Mouse (Mus musculus): Measurements from ENCODE around the gene Tnfrsf11a. TPM values are rescaled to one million over a fixed set of nuclear protein-coding genes. Genes with fewer than 3 reads are reported as not detected.
"Not testable (repeated sequence)": the region's sequence is repeated elsewhere in the genome, so short reads cannot be mapped to it uniquely, and the experiment has no call there.

The Tnfrsf11a gene
- polyA plus RNA-seq, 1 experiment from 2014 or later: 0.42 TPM

DNA sequence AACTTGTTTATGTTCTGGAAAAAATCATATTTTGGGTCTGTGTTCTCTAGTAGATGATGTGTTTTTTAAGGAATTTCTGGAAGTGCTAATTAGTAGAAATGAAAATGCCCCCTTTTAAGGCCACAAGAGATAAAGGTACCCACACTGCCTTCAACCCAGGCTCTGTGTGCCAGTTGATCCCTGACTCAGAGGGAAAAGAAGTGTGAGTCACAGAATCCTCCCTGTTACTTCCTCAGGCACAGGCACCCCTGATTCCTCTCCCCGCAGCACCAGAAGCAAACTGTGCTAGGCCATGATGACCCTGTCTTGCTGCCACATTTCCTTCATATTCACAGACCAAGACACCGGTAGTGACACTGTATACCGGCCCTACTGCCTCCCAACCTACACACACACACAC, 9.6 kb downstream of the Tnfrsf11a start:
- H3K36me3 ChIP-seq: no peaks in the 10 kb centered on the region
- ATAC-seq (replicated peaks; ENCODE audit: insufficient number of reproducible peaks, insufficient read depth, low FRiP score, low read depth): no peak
- H3K9me3 ChIP-seq (replicated peaks): no peaks in the 10 kb centered on the region
- H3K4me1 ChIP-seq (replicated peaks): peaks cover 3% of the 10 kb centered on the region; the same call in 1 of the 2 replicates
- no peaks in the 10 kb centered on the region for H3K27me3 ChIP-seq
- H3K27ac ChIP-seq: no peak overlapping the region
- no peak overlapping the region for H3K4me2 ChIP-seq
- no peak overlapping the region for H3K9ac ChIP-seq
- no peak overlapping the region for H3K4me3 ChIP-seq
- WGBS: 72% methylated on average over 3 of the region's 3 CpGs

DNA sequence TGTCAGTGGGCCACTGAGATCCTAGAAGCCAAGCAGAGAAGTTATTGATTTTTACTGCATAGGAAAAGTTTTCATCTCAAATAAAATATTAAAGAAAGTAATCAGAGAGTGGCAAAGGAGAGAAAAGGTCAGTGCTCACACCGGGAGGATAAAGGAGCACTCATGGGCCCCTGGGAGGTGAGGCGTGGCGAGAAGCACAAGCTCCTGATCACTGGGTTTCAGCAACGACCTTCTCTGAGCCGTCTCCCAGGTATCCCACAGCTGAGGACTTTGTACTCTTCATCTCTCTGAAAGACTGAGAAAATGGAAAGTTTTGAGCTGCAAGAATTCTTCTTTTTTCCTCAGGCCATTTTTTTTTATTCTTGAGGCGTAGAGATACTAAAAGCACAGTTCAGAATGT, 14.2 kb downstream of the Tnfrsf11a start:
- Histone ChIP-seq H3K36me3 (no peaks in the 10 kb centered on the region), H3K4me1 (replicated peaks) (no peaks in the 10 kb centered on the region), H3K9me3 (replicated peaks) (no peaks in the 10 kb centered on the region), H3K9ac (no peak overlapping the region), H3K4me3 (no peak overlapping the region), H3K4me2 (no peak overlapping the region), H3K27ac (no peak overlapping the region), H3K27me3 (no peaks in the 10 kb centered on the region)
- ATAC-seq (replicated peaks; ENCODE audit: insufficient number of reproducible peaks, insufficient read depth, low FRiP score, low read depth): no peak
- WGBS: 83% methylated on average over 6 of the region's 6 CpGs

DNA sequence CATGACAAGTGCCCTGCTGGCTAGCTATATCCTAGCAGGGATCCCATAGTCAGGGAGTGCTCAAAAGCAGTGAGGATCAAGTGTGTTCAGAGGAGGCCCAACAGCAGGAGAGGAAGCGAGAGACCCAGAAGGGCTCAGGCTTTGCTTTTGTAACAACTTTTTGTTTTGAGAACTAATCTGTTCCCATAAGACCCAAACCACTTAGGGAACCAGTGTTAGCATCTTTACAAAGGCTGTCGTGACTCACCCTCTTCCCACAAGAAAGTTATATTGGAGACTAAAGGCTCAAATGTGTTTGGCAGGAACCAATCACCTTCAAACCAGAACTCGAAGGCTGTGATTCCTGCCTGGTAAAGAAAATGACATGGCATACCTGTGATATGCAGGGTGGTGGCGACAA, 15.2 kb downstream of the Tnfrsf11a start:
- no peaks in the 10 kb centered on the region for H3K27me3 ChIP-seq
- no peaks in the 10 kb centered on the region for H3K4me1 ChIP-seq (replicated peaks)
- no peak overlapping the region for H3K9ac ChIP-seq
- no peak overlapping the region for H3K4me3 ChIP-seq
- no peak overlapping the region for H3K4me2 ChIP-seq
- H3K36me3 ChIP-seq: no peaks in the 10 kb centered on the region
- no peak overlapping the region for H3K27ac ChIP-seq
- no peaks in the 10 kb centered on the region for H3K9me3 ChIP-seq (replicated peaks)
- 75% methylated on average over 4 of the region's 4 CpGs for WGBS
- no peak for ATAC-seq (replicated peaks; ENCODE audit: insufficient number of reproducible peaks, insufficient read depth, low FRiP score, low read depth)

DNA sequence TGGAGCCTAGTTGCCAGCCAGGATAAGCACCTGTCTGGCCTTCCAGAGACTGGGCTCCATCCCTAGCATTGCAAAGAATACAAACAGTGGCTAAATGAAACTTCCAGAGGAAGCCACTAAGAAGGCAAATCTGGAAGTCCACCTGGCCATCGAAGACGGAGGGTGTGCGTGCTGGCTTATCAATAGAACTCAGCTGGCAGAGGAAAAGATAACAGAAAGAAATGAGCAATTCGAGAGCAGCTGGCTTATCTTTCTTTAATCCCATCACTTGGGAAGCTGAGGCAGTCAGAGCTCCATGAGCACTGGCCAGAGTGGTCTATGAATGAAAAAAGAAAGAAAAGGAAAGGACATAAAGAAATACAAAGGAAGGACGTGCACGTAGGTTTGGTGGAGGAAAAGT, 20.1 kb downstream of the Tnfrsf11a start:
- no peak overlapping the region for H3K4me3 ChIP-seq
- WGBS: 76% methylated on average over 6 of the region's 6 CpGs
- no peak for ATAC-seq (replicated peaks; ENCODE audit: insufficient number of reproducible peaks, insufficient read depth, low FRiP score, low read depth)
- H3K4me2 ChIP-seq: no peak overlapping the region
- no peaks in the 10 kb centered on the region for H3K27me3 ChIP-seq
- H3K9ac ChIP-seq: no peak overlapping the region
- H3K9me3 ChIP-seq (replicated peaks): no peaks in the 10 kb centered on the region
- H3K27ac ChIP-seq: no peak overlapping the region
- no peaks in the 10 kb centered on the region for H3K4me1 ChIP-seq (replicated peaks)
- H3K36me3 ChIP-seq: no peaks in the 10 kb centered on the region

DNA sequence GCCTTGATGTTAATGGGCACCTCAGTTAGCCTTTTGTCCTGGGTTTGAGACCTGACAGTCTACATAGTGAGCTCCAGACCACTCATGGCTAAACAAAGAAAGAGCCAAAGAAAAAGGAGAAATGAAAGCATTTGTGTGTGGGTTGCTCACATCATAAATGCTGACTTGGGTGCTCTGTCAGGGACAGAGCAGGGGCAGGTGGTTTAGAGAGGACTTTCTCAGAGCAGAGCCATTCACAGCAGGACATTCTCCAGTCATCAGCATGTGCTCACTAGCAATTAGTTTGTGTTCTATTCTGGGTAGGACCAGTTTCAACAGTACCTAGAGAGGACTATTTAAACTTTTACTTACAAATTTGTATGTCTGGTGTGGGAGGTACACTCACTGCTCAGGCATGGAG, 20.7 kb downstream of the Tnfrsf11a start:
- no peaks in the 10 kb centered on the region for H3K4me1 ChIP-seq (replicated peaks)
- H3K4me2 ChIP-seq: no peak overlapping the region
- no peak overlapping the region for H3K4me3 ChIP-seq
- no peaks in the 10 kb centered on the region for H3K9me3 ChIP-seq (replicated peaks)
- no peak overlapping the region for H3K27ac ChIP-seq
- H3K9ac ChIP-seq: no peak overlapping the region
- H3K27me3 ChIP-seq: no peaks in the 10 kb centered on the region
- no peak for ATAC-seq (replicated peaks; ENCODE audit: insufficient number of reproducible peaks, insufficient read depth, low FRiP score, low read depth)
- no peaks in the 10 kb centered on the region for H3K36me3 ChIP-seq

DNA sequence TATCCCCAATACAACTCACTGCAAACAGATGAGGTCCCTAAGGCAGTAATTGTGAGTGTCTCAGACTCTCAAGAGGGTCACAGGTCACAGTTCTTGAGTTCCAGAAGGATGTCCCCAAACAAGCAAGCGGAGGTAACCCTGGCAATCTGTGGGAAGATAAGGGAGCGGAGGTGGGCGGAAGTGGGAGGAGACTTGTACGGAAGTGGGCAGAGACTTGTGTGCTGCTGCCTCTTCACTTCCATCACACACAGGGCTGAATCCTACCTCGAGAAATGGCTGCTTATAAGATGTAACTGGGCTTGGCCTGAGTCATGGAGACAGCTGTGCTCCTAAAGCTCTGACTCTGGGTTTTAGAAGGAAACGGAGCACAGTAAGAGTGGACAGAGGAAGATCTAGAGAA, 22.4 kb downstream of the Tnfrsf11a start:
- Histone ChIP-seq H3K4me2 (no peak overlapping the region), H3K9ac (no peak overlapping the region), H3K9me3 (replicated peaks) (no peaks in the 10 kb centered on the region), H3K4me1 (replicated peaks) (no peaks in the 10 kb centered on the region), H3K27ac (no peak overlapping the region), H3K27me3 (no peaks in the 10 kb centered on the region), H3K4me3 (no peak overlapping the region), H3K36me3 (no peaks in the 10 kb centered on the region)
- no peak for ATAC-seq (replicated peaks; ENCODE audit: insufficient number of reproducible peaks, insufficient read depth, low FRiP score, low read depth)
- 38% methylated on average over 6 of the region's 6 CpGs for WGBS

DNA sequence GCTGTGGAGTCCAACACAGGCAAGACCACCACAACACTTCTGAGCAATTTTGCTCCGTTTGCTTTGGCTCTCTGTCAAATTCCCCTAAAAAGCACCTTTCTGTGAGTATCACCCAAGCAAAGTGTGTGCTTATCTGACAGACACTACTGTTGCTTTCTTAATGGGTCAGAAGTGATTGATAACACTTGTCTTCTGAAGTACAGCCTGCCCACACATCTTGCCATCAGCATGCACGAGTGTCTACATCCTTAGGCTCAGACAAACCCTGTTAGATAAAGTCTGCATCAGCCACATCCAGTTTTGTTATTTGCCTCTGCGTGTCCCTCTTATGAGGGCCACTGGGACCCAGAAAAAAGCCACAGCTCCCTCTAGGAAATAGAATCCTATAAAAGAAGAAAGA, 23.8 kb downstream of the Tnfrsf11a start:
- no peak overlapping the region for H3K4me2 ChIP-seq
- no peak overlapping the region for H3K4me3 ChIP-seq
- no peak for ATAC-seq (replicated peaks; ENCODE audit: insufficient number of reproducible peaks, insufficient read depth, low FRiP score, low read depth)
- 40% methylated on average over 3 of the region's 3 CpGs for WGBS
- H3K9me3 ChIP-seq (replicated peaks): no peaks in the 10 kb centered on the region
- no peak overlapping the region for H3K9ac ChIP-seq
- H3K4me1 ChIP-seq (replicated peaks): no peaks in the 10 kb centered on the region
- H3K27me3 ChIP-seq: no peaks in the 10 kb centered on the region
- H3K36me3 ChIP-seq: no peaks in the 10 kb centered on the region
- no peak overlapping the region for H3K27ac ChIP-seq

DNA sequence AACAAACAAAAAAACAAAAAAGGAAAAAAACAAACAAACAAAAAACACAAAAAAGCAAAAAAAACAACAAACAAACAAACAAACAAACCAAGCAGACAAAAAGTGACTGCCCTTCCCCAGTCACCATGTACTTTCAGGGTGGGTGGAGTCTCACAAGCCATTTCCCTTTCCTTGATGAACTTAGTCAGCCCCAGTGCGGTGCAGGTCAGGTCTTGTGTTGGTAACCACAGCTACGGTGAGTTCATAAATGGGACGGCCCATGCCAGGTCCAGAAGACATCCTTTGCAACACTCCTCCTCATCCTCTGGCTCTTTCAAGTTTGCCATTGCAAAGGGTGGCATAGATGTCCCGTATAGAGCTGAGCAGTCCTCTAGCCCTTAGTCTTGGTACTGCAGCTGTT, 25.0 kb downstream of the Tnfrsf11a start:
- 84% methylated on average over 4 of the region's 4 CpGs for WGBS
- Histone ChIP-seq H3K4me1 (replicated peaks) (no peaks in the 10 kb centered on the region), H3K27ac (no peak overlapping the region), H3K9ac (no peak overlapping the region), H3K4me2 (no peak overlapping the region), H3K27me3 (no peaks in the 10 kb centered on the region), H3K4me3 (no peak overlapping the region), H3K9me3 (replicated peaks) (no peaks in the 10 kb centered on the region), H3K36me3 (no peaks in the 10 kb centered on the region)
- no peak for ATAC-seq (replicated peaks; ENCODE audit: insufficient number of reproducible peaks, insufficient read depth, low FRiP score, low read depth)

DNA sequence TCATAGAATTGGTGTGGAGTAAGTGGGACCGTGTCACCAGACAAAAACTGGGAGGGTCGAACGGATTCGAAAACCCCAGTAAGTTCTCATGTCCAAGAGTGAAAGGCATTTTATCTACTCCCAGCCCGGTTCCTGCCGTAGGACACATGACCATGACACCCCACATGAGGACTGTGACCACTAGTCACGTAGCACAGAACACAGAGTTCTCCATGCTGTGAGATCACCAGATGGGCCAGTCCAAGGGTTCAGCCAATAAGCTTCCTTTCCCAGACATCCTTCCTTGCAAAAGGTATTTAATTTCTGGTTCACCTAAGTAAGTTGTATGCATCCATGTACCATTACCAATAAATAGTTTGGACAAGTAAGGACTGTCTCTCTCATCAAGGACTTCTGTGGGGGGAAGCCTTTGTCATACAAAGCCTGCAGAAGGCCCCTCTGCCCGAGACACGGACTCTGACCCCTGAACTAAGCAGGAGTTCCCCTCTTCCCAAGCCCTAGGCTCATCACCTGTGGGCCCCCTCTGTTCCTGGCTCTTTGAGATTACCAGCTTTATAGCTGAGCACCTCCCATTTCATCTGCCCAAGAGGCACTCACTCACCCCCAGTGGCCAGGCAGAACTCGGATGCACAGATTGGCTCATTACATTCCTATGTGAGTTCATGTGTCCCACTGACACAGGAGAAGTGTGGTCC, 26.7 kb downstream of the Tnfrsf11a start:
- no peak for ATAC-seq (replicated peaks; ENCODE audit: insufficient number of reproducible peaks, insufficient read depth, low FRiP score, low read depth)
- Histone ChIP-seq H3K4me2 (no peak overlapping the region), H3K27me3 (no peaks in the 10 kb centered on the region), H3K4me1 (replicated peaks) (no peaks in the 10 kb centered on the region), H3K27ac (no peak overlapping the region), H3K9me3 (replicated peaks) (no peaks in the 10 kb centered on the region), H3K36me3 (no peaks in the 10 kb centered on the region), H3K4me3 (no peak overlapping the region), H3K9ac (no peak overlapping the region)
- WGBS: 83% methylated on average over 10 of the region's 10 CpGs

DNA sequence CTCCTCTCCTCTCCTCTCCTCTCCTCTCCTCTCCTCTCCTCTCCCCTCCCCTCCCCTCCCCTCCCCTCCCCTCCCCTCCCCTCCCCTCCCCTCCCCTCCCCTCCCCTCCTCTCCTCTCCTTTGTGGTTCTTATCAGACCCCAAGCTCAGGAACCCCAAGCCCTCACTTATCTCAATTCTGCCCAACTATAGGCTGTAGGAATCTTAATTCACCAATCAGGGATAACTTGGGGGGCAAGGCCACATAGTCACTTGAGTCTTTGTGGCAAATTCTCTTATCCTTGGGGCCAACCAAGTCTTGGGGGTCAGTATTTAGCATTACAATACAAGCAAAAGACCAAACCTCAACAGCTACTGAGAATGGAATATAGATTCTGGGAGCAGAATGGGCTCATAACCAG, 31.5 kb downstream of the Tnfrsf11a start:
- H3K4me3 ChIP-seq; H3K36me3 ChIP-seq; H3K4me2 ChIP-seq; H3K27me3 ChIP-seq; H3K4me1 ChIP-seq (replicated peaks); H3K9me3 ChIP-seq (replicated peaks); H3K9ac ChIP-seq; H3K27ac ChIP-seq; ATAC-seq (replicated peaks; ENCODE audit: insufficient number of reproducible peaks, insufficient read depth, low FRiP score, low read depth): not testable (repeated sequence)

DNA sequence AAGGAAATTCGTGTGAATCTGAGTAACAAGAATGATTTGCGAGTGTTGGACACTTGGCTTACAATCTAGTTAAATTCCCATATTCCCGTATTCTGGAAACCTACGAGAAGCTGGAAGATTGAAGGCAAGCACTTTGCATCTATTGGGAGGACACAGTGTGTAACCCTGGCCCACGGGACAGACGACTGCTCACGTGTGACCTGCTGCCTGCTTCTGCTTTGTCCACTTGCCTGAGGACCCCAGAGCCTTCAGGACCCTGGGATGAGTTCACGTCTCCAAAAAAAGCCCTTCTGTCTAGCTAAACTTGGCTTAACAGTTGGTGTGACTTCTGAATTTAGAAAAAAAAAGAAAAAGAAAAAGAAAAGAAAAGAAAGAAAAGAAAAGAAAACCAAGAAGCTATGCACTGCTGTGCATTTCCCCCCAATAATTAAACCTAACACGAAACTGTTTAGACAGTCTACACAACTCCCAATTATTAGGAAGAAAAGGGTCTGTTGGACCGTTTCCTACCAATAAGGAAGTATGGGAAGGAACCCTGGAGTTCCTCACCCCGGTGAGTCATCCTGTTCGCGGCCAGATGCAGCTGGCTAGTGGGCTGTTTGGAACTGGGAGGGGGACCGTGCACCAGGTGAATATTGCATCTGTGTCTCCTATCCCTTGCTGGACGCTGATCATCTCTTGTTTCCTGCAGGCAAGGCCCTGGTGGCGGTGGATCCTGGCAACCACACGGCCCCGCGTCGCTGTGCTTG, 32.6 kb downstream of the Tnfrsf11a start:
- Histone ChIP-seq H3K27ac (no peak overlapping the region), H3K27me3 (no peaks in the 10 kb centered on the region), H3K9me3 (replicated peaks) (no peaks in the 10 kb centered on the region), H3K4me1 (replicated peaks) (no peaks in the 10 kb centered on the region), H3K36me3 (no peaks in the 10 kb centered on the region), H3K9ac (no peak overlapping the region), H3K4me2 (no peak overlapping the region), H3K4me3 (no peak overlapping the region)
- WGBS: 70% methylated on average over 20 of the region's 20 CpGs
- ATAC-seq (replicated peaks; ENCODE audit: insufficient number of reproducible peaks, insufficient read depth, low FRiP score, low read depth): no peak

DNA sequence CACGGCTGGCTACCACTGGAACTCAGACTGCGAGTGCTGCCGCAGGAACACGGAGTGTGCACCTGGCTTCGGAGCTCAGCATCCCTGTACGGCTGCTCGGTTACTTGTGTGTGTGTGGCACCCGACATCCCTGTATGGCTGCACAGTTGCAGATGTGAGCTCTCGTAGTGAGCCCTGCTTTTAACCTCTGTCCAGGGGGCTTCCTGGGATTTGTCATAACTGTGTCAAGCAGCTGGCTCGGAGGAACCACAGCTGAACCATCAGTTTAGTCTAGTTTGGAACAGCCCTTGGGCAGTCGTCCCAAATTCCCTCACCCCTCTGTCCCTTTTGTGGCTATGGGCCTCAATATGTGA, 33.2 kb downstream of the Tnfrsf11a start:
- Histone ChIP-seq H3K27ac (no peak overlapping the region), H3K27me3 (no peaks in the 10 kb centered on the region), H3K9ac (no peak overlapping the region), H3K4me1 (replicated peaks) (no peaks in the 10 kb centered on the region), H3K9me3 (replicated peaks) (no peaks in the 10 kb centered on the region), H3K4me3 (no peak overlapping the region), H3K4me2 (no peak overlapping the region), H3K36me3 (no peaks in the 10 kb centered on the region)
- no peak for ATAC-seq (replicated peaks; ENCODE audit: insufficient number of reproducible peaks, insufficient read depth, low FRiP score, low read depth)
- WGBS: 67% methylated on average over 11 of the region's 11 CpGs

Data from heart, embryonic 15.5 days (tissue).